Mouse (Mus musculus) subcutaneous adipose tissue, adult 2 months (tissue): Measurements from ENCODE around the gene Olfr1137. TPM values are rescaled to one million over a fixed set of nuclear protein-coding genes. Genes with fewer than 3 reads are reported as not detected.

ENCODE experiments used
- polyA plus RNA-seq: library from polyadenylated mRNA; depleted of rRNA; stranded (reverse); fragments of >200 nt; gene quantifications from 2 replicates; pipeline ENCODE4 v1.2.3, GENCODE M21; 2012; ENCODE audit warnings: low replicate concordance; rRNA removed

Olfr1137 gene
- not detected in 2 replicates for polyA plus RNA-seq

GRCm38 (mm10) chr2:87713079-87713478, at the start of gene Olfr1137:
Gene Olfr1137 (minus strand): TSS chr2:87713179.

GRCm38 (mm10) chr2:87753891-87754290, 40.9 kb upstream of the Olfr1137 start, which contains the start of gene Olfr1141:
Gene Olfr1141 (minus strand): TSS chr2:87753991.

GRCm38 (mm10) chr2:87743452-87743851, 30.5 kb upstream of the Olfr1137 start, which contains the start of gene Olfr1140:
Gene Olfr1140 (plus strand): TSS chr2:87743752.

GRCm38 (mm10) chr2:87739878-87740277, 26.9 kb upstream of the Olfr1137 start, which contains the start of gene Olfr1138:
Gene Olfr1138 (minus strand): TSS chr2:87739978.

GRCm38 (mm10) chr2:87693847-87694246, 19.1 kb downstream of the Olfr1137 start, which contains the start of gene Olfr1136:
Gene Olfr1136 (minus strand): TSS chr2:87693947.

GRCm38 (mm10) chr2:87673564-87673963, 39.4 kb downstream of the Olfr1137 start, which contains the start of gene Olfr1135:
Gene Olfr1135 (minus strand): TSS chr2:87673664.

Other genes starting within 250 kb of the Olfr1137 start
- not detected in 2 replicates for gene Pramel7, start 216.1 kb downstream of the Olfr1137 start, polyA plus RNA-seq
- gene Pramel6, start 206.6 kb downstream of the Olfr1137 start, polyA plus RNA-seq = not detected in 2 replicates
- not detected in 2 replicates for gene Olfr153, start 181.4 kb downstream of the Olfr1137 start, polyA plus RNA-seq
- not detected in 2 replicates for gene Olfr1128, start 167.6 kb downstream of the Olfr1137 start, polyA plus RNA-seq
- gene Olfr1129, start 139.3 kb downstream of the Olfr1137 start, polyA plus RNA-seq = not detected in 2 replicates
- gene Olfr1130, start 107.0 kb downstream of the Olfr1137 start, polyA plus RNA-seq = not detected in 2 replicates
- not detected in 2 replicates for gene Olfr1131, start 86.1 kb downstream of the Olfr1137 start, polyA plus RNA-seq
- not detected in 2 replicates for gene Olfr1132, start 75.6 kb downstream of the Olfr1137 start, polyA plus RNA-seq
- gene Olfr1133, start 65.8 kb downstream of the Olfr1137 start, polyA plus RNA-seq = not detected in 2 replicates
- not detected in 2 replicates for gene Olfr1134, start 54.7 kb downstream of the Olfr1137 start, polyA plus RNA-seq
- gene Olfr1135, start 39.5 kb downstream of the Olfr1137 start, polyA plus RNA-seq = not detected in 2 replicates
- gene Olfr1136, start 19.2 kb downstream of the Olfr1137 start, polyA plus RNA-seq = not detected in 2 replicates
- gene Olfr1138, start 26.8 kb upstream of the Olfr1137 start, polyA plus RNA-seq = not detected in 2 replicates
- not detected in 2 replicates for gene Olfr1140, start 30.6 kb upstream of the Olfr1137 start, polyA plus RNA-seq
- gene Olfr1141, start 40.8 kb upstream of the Olfr1137 start, polyA plus RNA-seq = not detected in 2 replicates
- gene Olfr152, start 66.3 kb upstream of the Olfr1137 start, polyA plus RNA-seq = not detected in 2 replicates
- gene Olfr1143, start 87.4 kb upstream of the Olfr1137 start, polyA plus RNA-seq = not detected in 2 replicates
- gene Olfr1145, start 96.6 kb upstream of the Olfr1137 start, polyA plus RNA-seq = not detected in 2 replicates
- not detected in 2 replicates for gene Olfr1148, start 117.4 kb upstream of the Olfr1137 start, polyA plus RNA-seq
- not detected in 2 replicates for gene Olfr1150-ps1, start 130.8 kb upstream of the Olfr1137 start, polyA plus RNA-seq
- gene Olfr1151, start 142.7 kb upstream of the Olfr1137 start, polyA plus RNA-seq = not detected in 2 replicates
- gene Olfr1152, start 153.3 kb upstream of the Olfr1137 start, polyA plus RNA-seq = not detected in 2 replicates
- gene Olfr1153, start 181.8 kb upstream of the Olfr1137 start, polyA plus RNA-seq = not detected in 2 replicates
- not detected in 2 replicates for gene Olfr1154, start 192.0 kb upstream of the Olfr1137 start, polyA plus RNA-seq
- not detected in 2 replicates for gene Olfr1155, start 232.0 kb upstream of the Olfr1137 start, polyA plus RNA-seq
- not detected in 2 replicates for gene Olfr1156, start 239.9 kb upstream of the Olfr1137 start, polyA plus RNA-seq